Mouse (Mus musculus) bone marrow macrophage, adult 2 months (primary cell): ENCODE results near the gene Sycn.

ENCODE experiments used
- CTCF ChIP-seq: IDR thresholded peaks from 2 replicates; pipeline ENCODE4 v1.5.1; 2012; ENCODE audit warnings: low read depth, mild to moderate bottlenecking, low read length, moderate library complexity
- POLR2A ChIP-seq: IDR thresholded peaks from 2 replicates; pipeline ENCODE4 v1.6.1; 2012; ENCODE audit warnings: mild to moderate bottlenecking, low read depth, low read length, borderline replicate concordance

DNA sequence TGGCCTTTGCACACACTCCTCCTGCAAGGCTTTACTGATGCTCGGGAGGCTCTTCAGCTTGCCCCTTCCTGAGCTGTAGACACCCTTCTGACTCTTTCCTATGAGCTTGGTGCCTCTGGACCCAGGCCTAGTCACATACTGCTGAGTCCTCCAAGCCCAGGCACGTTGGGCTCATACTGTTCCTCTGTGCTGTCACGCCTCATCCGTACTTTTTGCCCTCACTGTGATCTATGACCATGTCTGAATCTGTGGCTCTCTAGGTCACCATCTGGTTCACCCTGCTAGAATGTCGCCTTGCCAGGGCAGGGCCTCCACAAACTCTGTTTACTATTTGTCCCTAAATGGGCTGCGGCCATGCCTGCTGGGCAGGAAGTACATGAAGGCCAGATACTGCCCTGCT lies 12.4 kb downstream of the Sycn start:
- TF ChIP-seq CTCF (no peak), POLR2A (no peak)
